Mouse (Mus musculus): ENCODE results near the gene Ubl3.

Ubl3 gene

GRCm38 (mm10) chr5:148562235-148562634, 9.6 kb upstream of the Ubl3 start:
- peak in 1 of 2 experiments; percentile 59 for DNase-seq

- DNase-seq, result no peak
Observed at GRCm38 (mm10) chr5:148559261-148559958, 6.8 kb upstream of the Ubl3 start.

GRCm38 (mm10) chr5:148558472-148558871, 5.9 kb upstream of the Ubl3 start:
- DNase-seq, result no peak

GRCm38 (mm10) chr5:148556509-148556908, 3.9 kb upstream of the Ubl3 start:
- no peak for DNase-seq

GRCm38 (mm10) chr5:148555156-148555555, 2.6 kb upstream of the Ubl3 start:
- no peak for DNase-seq

GRCm38 (mm10) chr5:148554701-148555100, 2.1 kb upstream of the Ubl3 start:
- DNase-seq, result no peak

- DNase-seq, result no peak
Observed at GRCm38 (mm10) chr5:148554242-148554641, 1.7 kb upstream of the Ubl3 start.

- peak; percentile 51 to 77 for DNase-seq
Observed at GRCm38 (mm10) chr5:148553723-148554122, 1.1 kb upstream of the Ubl3 start.

- peak; percentile 35 to 46 for DNase-seq
Observed at GRCm38 (mm10) chr5:148551764-148552136, 839 bp downstream of the Ubl3 start.

- DNase-seq, result peak; percentile 42 to 60
Observed at GRCm38 (mm10) chr5:148550821-148551763, 1.5 kb downstream of the Ubl3 start.

GRCm38 (mm10) chr5:148550393-148550792, 2.2 kb downstream of the Ubl3 start:
- DNase-seq, result peak; percentile 43

- DNase-seq, result no peak
Observed at GRCm38 (mm10) chr5:148549307-148549706, 3.3 kb downstream of the Ubl3 start.

GRCm38 (mm10) chr5:148548568-148548967, 4.0 kb downstream of the Ubl3 start:
- DNase-seq, result no peak

- no peak for DNase-seq
Observed at GRCm38 (mm10) chr5:148547870-148548456, 4.6 kb downstream of the Ubl3 start.

GRCm38 (mm10) chr5:148546970-148547369, 5.6 kb downstream of the Ubl3 start:
- DNase-seq, result no peak

GRCm38 (mm10) chr5:148544733-148545132, 7.9 kb downstream of the Ubl3 start:
- DNase-seq, result no peak

- no peak for DNase-seq
Observed at GRCm38 (mm10) chr5:148542196-148542595, 10.4 kb downstream of the Ubl3 start.

- no peak for DNase-seq
Observed at GRCm38 (mm10) chr5:148535669-148536430, 16.7 kb downstream of the Ubl3 start.

GRCm38 (mm10) chr5:148534644-148535043, 17.9 kb downstream of the Ubl3 start:
- DNase-seq, result no peak

- no peak for DNase-seq
Observed at GRCm38 (mm10) chr5:148533924-148534323, 18.7 kb downstream of the Ubl3 start.

GRCm38 (mm10) chr5:148532201-148532600, 20.4 kb downstream of the Ubl3 start:
- DNase-seq, result no peak

- no peak for DNase-seq
Observed at GRCm38 (mm10) chr5:148527632-148528031, 25.0 kb downstream of the Ubl3 start.

GRCm38 (mm10) chr5:148526631-148527030, 26.0 kb downstream of the Ubl3 start:
- no peak for DNase-seq

All from lung, postnatal 4 days (tissue).